In the genomic region with DNA sequence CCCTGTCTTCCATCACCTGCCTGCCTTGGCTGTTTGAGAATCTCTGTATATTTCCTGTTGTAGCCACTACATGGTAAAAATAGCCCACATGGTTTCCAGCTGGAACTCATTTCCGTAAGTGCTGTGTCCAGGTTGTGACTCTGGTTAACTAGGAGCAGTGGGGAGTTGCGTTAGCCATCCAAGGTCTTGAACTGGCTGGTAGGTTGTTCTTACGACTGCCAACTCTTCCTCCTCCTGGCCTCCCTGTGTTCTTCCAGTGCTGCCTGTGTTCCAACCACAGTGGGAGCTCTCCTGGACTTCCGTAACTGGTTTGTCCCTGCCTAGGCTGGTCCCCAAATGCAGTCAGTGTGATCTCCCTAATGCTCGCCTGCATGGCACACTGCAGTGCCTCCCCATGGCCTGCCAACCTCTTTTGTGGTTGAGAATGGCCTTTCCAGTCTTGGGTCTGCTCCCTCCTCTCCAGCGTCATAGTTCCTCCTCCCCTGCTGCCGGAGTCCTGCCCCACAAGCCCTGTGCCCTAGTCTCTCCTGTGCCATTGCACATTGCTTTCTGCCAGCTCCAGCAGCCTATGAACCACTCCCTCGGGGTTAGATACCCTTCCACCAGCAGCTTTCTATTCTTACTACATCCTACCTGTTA, we compare ENCODE assay signal across 8 mouse cellular contexts.
A peak's percentile ranks its signal among the peaks of the same experiment; 100 is the strongest.
DNase-seq lines count a peak whose midpoint lies in the region; ATAC-seq lines count a peak whose summit lies in the region.

No protein-coding gene starts in this region.

- no peak overlapping the region for H3K9ac ChIP-seq in forebrain, embryonic 14.5 days (ENCODE audit: low read length)
- no peak overlapping the region for H3K9ac ChIP-seq in midbrain, embryonic 14.5 days (replicated peaks; ENCODE audit: low read length)
- H3K9ac ChIP-seq in heart, embryonic 14.5 days (ENCODE audit: low read length), result 0 out of 2 replicates have a peak overlapping the region, but pooled peaks have one; percentile 1
- H3K9ac ChIP-seq in stomach, embryonic 14.5 days (replicated peaks; ENCODE audit: low read depth, low read length), result no peak overlapping the region

- WGBS in forebrain, embryonic 10.5 days, result 76% methylated on average over 8 of the region's 8 CpGs
- WGBS in forebrain, embryonic 14.5 days, result 61% methylated on average over 8 of the region's 8 CpGs
- WGBS in midbrain, embryonic 10.5 days, result 79% methylated on average over 8 of the region's 8 CpGs
- 73% methylated on average over 8 of the region's 8 CpGs for WGBS in midbrain, embryonic 14.5 days
- WGBS in heart, embryonic 14.5 days, result 57% methylated on average over 8 of the region's 8 CpGs
- 61% methylated on average over 8 of the region's 8 CpGs for WGBS in stomach, embryonic 14.5 days

- peak overlapping the region; percentile 62 for H3K27ac ChIP-seq in forebrain, embryonic 10.5 days
- no peak overlapping the region for H3K27ac ChIP-seq in forebrain, embryonic 14.5 days (ENCODE audit: low read depth, low read length)
- H3K27ac ChIP-seq in midbrain, embryonic 10.5 days (replicated peaks), result peak overlapping the region; percentile 67
- no peak overlapping the region for H3K27ac ChIP-seq in midbrain, embryonic 14.5 days (replicated peaks; ENCODE audit: low read depth, low read length)
- H3K27ac ChIP-seq in heart, embryonic 14.5 days (replicated peaks in 1 of 2; ENCODE audit: control insufficient read depth in 1 of 2, insufficient read depth in 1 of 2, low read depth in 2 of 2, low read length in 2 of 2), result peak overlapping the region; percentile 49 to 56
- H3K27ac ChIP-seq in stomach, embryonic 14.5 days (ENCODE audit: low read length), result peak overlapping the region; percentile 28; the same call in 1 of the 2 replicates

- H3K27me3 ChIP-seq in forebrain, embryonic 10.5 days (ENCODE audit: poor library complexity, severe bottlenecking), result peaks cover 6% of the 10 kb centered on the region
- no peaks in the 10 kb centered on the region for H3K27me3 ChIP-seq in forebrain, embryonic 14.5 days (replicated peaks; ENCODE audit: control insufficient read depth, insufficient read depth, low read length)
- H3K27me3 ChIP-seq in midbrain, embryonic 10.5 days (ENCODE audit: low read depth, poor library complexity, severe bottlenecking), result no peaks in the 10 kb centered on the region
- H3K27me3 ChIP-seq in midbrain, embryonic 14.5 days (ENCODE audit: control insufficient read depth, insufficient read depth, low read length), result no peaks in the 10 kb centered on the region
- H3K27me3 ChIP-seq in heart, embryonic 14.5 days (ENCODE audit: control insufficient read depth, insufficient read depth, low read length), result no peaks in the 10 kb centered on the region
- no peaks in the 10 kb centered on the region for H3K27me3 ChIP-seq in stomach, embryonic 14.5 days (ENCODE audit: control insufficient read depth, insufficient read depth, low read length)

- H3K4me2 ChIP-seq in forebrain, embryonic 14.5 days (ENCODE audit: low read length), result no peak overlapping the region
- H3K4me2 ChIP-seq in midbrain, embryonic 14.5 days (ENCODE audit: low read length), result no peak overlapping the region
- H3K4me2 ChIP-seq in heart, embryonic 14.5 days (ENCODE audit: low read length), result no peak overlapping the region
- no peak overlapping the region for H3K4me2 ChIP-seq in stomach, embryonic 14.5 days (replicated peaks; ENCODE audit: low read depth, low read length)

- no peak for DNase-seq in forebrain, embryonic 10.5 days (ENCODE audit: extremely low spot score, low spot score)
- no peak for DNase-seq in forebrain, embryonic 14.5 days (ENCODE audit: low spot score)
- DNase-seq in midbrain, embryonic 10.5 days (ENCODE audit: low spot score), result peak; percentile 11
- no peak for DNase-seq in midbrain, embryonic 14.5 days
- no peak for DNase-seq in spleen, postnatal 10 days (ENCODE audit: low spot score in 2 of 2)
- DNase-seq in frontal cortex, postnatal 10 days (ENCODE audit: low spot score in 2 of 2), result no peak

- no peak overlapping the region for H3K4me3 ChIP-seq in forebrain, embryonic 10.5 days
- H3K4me3 ChIP-seq in forebrain, embryonic 14.5 days (ENCODE audit: low read depth, low read length), result no peak overlapping the region
- H3K4me3 ChIP-seq in midbrain, embryonic 10.5 days, result no peak overlapping the region
- H3K4me3 ChIP-seq in midbrain, embryonic 14.5 days (replicated peaks; ENCODE audit: low read depth, low read length), result no peak overlapping the region
- no peak overlapping the region for H3K4me3 ChIP-seq in heart, embryonic 14.5 days (ENCODE audit: control insufficient read depth in 1 of 2, insufficient read depth in 1 of 2, low read depth in 1 of 2, low read length in 2 of 2)
- H3K4me3 ChIP-seq in stomach, embryonic 14.5 days (ENCODE audit: low read depth, low read length), result no peak overlapping the region

- no peaks in the 10 kb centered on the region for H3K9me3 ChIP-seq in forebrain, embryonic 10.5 days
- no peaks in the 10 kb centered on the region for H3K9me3 ChIP-seq in forebrain, embryonic 14.5 days (replicated peaks; ENCODE audit: control insufficient read depth, low read length)
- H3K9me3 ChIP-seq in midbrain, embryonic 10.5 days (replicated peaks), result no peaks in the 10 kb centered on the region
- H3K9me3 ChIP-seq in midbrain, embryonic 14.5 days (ENCODE audit: control insufficient read depth, low read length), result no peaks in the 10 kb centered on the region
- H3K9me3 ChIP-seq in heart, embryonic 14.5 days (ENCODE audit: control insufficient read depth, low read length), result no peaks in the 10 kb centered on the region
- no peaks in the 10 kb centered on the region for H3K9me3 ChIP-seq in stomach, embryonic 14.5 days (ENCODE audit: control insufficient read depth, low read depth, low read length)

- ATAC-seq in forebrain, embryonic 14.5 days, result no peak
- ATAC-seq in midbrain, embryonic 14.5 days (ENCODE audit: low FRiP score, low TSS enrichment), result no peak
- ATAC-seq in heart, embryonic 14.5 days (ENCODE audit: insufficient number of reproducible peaks, insufficient read depth, low FRiP score, low read depth), result no peak
- ATAC-seq in stomach, embryonic 14.5 days (ENCODE audit: insufficient number of reproducible peaks, insufficient read depth, low FRiP score, low read depth), result no peak

- no peaks in the 10 kb centered on the region for H3K36me3 ChIP-seq in forebrain, embryonic 10.5 days (replicated peaks)
- no peaks in the 10 kb centered on the region for H3K36me3 ChIP-seq in forebrain, embryonic 14.5 days (ENCODE audit: control insufficient read depth, insufficient read depth, low read length)
- no peaks in the 10 kb centered on the region for H3K36me3 ChIP-seq in midbrain, embryonic 10.5 days
- H3K36me3 ChIP-seq in midbrain, embryonic 14.5 days (ENCODE audit: control insufficient read depth, insufficient read depth, low read length), result no peaks in the 10 kb centered on the region
- no peaks in the 10 kb centered on the region for H3K36me3 ChIP-seq in heart, embryonic 14.5 days (ENCODE audit: control insufficient read depth, insufficient read depth, low read length)
- no peaks in the 10 kb centered on the region for H3K36me3 ChIP-seq in stomach, embryonic 14.5 days (ENCODE audit: control insufficient read depth, insufficient read depth, low read length)

- peaks cover 47% of the 10 kb centered on the region for H3K4me1 ChIP-seq in forebrain, embryonic 10.5 days
- peaks cover 34% of the 10 kb centered on the region for H3K4me1 ChIP-seq in forebrain, embryonic 14.5 days (ENCODE audit: control insufficient read depth, insufficient read depth, low read length)
- H3K4me1 ChIP-seq in midbrain, embryonic 10.5 days, result peaks cover 46% of the 10 kb centered on the region
- H3K4me1 ChIP-seq in midbrain, embryonic 14.5 days (ENCODE audit: control insufficient read depth, insufficient read depth, low read length), result peaks cover 22% of the 10 kb centered on the region
- peaks cover 16 to 25% of the 10 kb centered on the region in 2 experiments for H3K4me1 ChIP-seq in heart, embryonic 14.5 days (ENCODE audit: control insufficient read depth in 2 of 2, insufficient read depth in 2 of 2, low read length in 2 of 2)
- peaks cover 10% of the 10 kb centered on the region; the same call in 1 of the 2 replicates for H3K4me1 ChIP-seq in stomach, embryonic 14.5 days (ENCODE audit: control insufficient read depth, insufficient read depth, low read length)

Comparison
In these comparisons a context has a peak if more than half of its experiments do, and no peak if none do; other contexts are left out.
1. H3K27ac ChIP-seq: peak in forebrain, embryonic 10.5 days (single experiment), midbrain, embryonic 10.5 days (single experiment), heart, embryonic 14.5 days (2 of 2) and stomach, embryonic 14.5 days (single experiment); none in forebrain, embryonic 14.5 days (single experiment) and midbrain, embryonic 14.5 days (single experiment).